Mouse (Mus musculus) embryonic facial prominence, embryonic 14.5 days (tissue): Measurements from ENCODE around the gene Reep3. TPM values are rescaled to one million over a fixed set of nuclear protein-coding genes. Genes with fewer than 3 reads are reported as not detected.
A peak's percentile ranks its signal among the peaks of the same experiment; 100 is the strongest.

Source experiments
- ATAC-seq: fragments of 200-750 bp; cut with Nextera tagmentation; 2 replicates; pipeline ENCODE4 v1.8.0; 2017; ENCODE audit warnings: low read depth, moderate number of reproducible peaks, moderate TSS enrichment
- DNase-seq: peaks from one replicate; pipeline ENCODE4 v3.0.0-alpha.2; 2015; ENCODE audit warnings: low spot score
- H3K27ac ChIP-seq: fragments of 300-500 bp; sonication (generic); replicated peaks from 2 replicates; pipeline ENCODE4 v1.5.1; 2014; ENCODE audit warnings: low read depth, mild to moderate bottlenecking, low read length, moderate library complexity
- H3K27me3 ChIP-seq: fragments of 300-500 bp; sonication (generic); replicated peaks from 2 replicates; pipeline ENCODE4 v1.6.1; 2014; ENCODE audit warnings: low read length; ENCODE audit not compliant: control insufficient read depth, insufficient read depth
- H3K36me3 ChIP-seq: fragments of 300-500 bp; sonication (generic); 2 replicates; pipeline ENCODE4 v1.6.1; 2014; ENCODE audit warnings: low read length, mixed read lengths; ENCODE audit not compliant: control insufficient read depth, insufficient read depth
- H3K4me1 ChIP-seq: fragments of 300-500 bp; sonication (generic); 2 replicates; pipeline ENCODE4 v1.6.1; 2014; ENCODE audit warnings: antibody characterized with exemption, low read length; ENCODE audit not compliant: control insufficient read depth, insufficient read depth
- H3K4me2 ChIP-seq: fragments of 300-500 bp; sonication (generic); 2 replicates; pipeline ENCODE4 v1.6.1; 2014; ENCODE audit warnings: low read depth, mild to moderate bottlenecking, low read length, moderate library complexity, mixed read lengths
- H3K4me3 ChIP-seq: fragments of 300-500 bp; sonication (generic); 2 replicates; pipeline ENCODE4 v1.5.1; 2014; ENCODE audit warnings: low read depth, mild to moderate bottlenecking, low read length
- H3K9ac ChIP-seq: fragments of 300-500 bp; sonication (generic); 2 replicates; pipeline ENCODE4 v1.6.1; 2014; ENCODE audit warnings: low read depth, mild to moderate bottlenecking, low read length, moderate library complexity, mixed read lengths
- H3K9me3 ChIP-seq: fragments of 300-500 bp; sonication (generic); 2 replicates; pipeline ENCODE4 v1.6.1; 2016; ENCODE audit warnings: low read length; ENCODE audit not compliant: control insufficient read depth
- WGBS: fragments of 180-500 bp; shearing (Covaris S2); extraction: QIAGEN DNeasy Blood & Tissue Kit; methylation state at CpG from one replicate; pipeline ENCODE4 v1.1.7; 2014; 5-methylcytosine and 5-hydroxymethylcytosine counted together
- polyA plus RNA-seq: library from polyadenylated mRNA; unstranded; fragments of >200 nt; fragmentation: Nextera tagmentation; extraction: Ambion mirVana; gene quantifications from 2 replicates; pipeline ENCODE4 v1.2.1, GENCODE M21; 2014

Reep3 gene
- polyA plus RNA-seq, 1 experiment from 2014 or later = 39.6 TPM

DNA sequence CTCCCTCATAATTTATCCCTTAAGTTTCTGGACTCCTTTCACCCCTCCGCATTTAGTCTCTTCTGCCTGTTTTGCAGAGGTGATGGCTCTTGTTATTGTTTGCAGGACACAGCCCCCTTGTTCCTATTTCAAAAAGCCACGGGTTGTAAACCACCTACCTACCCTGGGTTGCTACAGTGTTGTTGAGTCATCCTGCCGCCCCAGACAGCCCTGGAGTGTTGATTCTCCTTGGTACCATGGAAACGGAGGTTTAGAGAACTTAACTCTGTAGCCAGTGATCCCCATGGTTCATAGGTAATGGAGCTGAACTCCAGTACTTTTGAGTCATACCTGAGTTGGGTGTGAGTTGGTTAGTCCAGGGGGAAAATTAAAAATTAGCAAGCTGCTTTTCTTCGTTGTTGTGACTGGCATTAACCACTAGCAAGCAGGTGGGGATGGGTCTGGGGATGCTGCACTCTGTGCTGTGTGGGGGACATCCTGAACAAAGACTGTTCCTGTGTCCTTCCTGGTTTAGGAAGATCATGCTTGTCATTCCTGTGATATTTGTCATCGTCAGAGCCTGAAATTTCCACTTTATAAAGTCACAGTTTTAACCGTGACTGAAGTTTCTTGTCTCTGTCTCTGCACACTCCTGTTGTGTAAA, 1.8 kb upstream of the Reep3 start:
- DNase-seq (peak; percentile 49), ATAC-seq (no peak)
- 23% methylated on average over 7 of the region's 7 CpGs for WGBS
- H3K27me3 ChIP-seq = no peaks in the 10 kb centered on the region
- no peak overlapping the region for H3K27ac ChIP-seq
- H3K4me1 ChIP-seq = peaks cover 35% of the 10 kb centered on the region
- peak overlapping the region; percentile 72 for H3K4me2 ChIP-seq
- no peaks in the 10 kb centered on the region for H3K9me3 ChIP-seq
- no peaks in the 10 kb centered on the region; the same call in 1 of the 2 replicates for H3K36me3 ChIP-seq
- H3K9ac ChIP-seq = peak overlapping the region; percentile 100
- peak overlapping the region; percentile 92 for H3K4me3 ChIP-seq

DNA sequence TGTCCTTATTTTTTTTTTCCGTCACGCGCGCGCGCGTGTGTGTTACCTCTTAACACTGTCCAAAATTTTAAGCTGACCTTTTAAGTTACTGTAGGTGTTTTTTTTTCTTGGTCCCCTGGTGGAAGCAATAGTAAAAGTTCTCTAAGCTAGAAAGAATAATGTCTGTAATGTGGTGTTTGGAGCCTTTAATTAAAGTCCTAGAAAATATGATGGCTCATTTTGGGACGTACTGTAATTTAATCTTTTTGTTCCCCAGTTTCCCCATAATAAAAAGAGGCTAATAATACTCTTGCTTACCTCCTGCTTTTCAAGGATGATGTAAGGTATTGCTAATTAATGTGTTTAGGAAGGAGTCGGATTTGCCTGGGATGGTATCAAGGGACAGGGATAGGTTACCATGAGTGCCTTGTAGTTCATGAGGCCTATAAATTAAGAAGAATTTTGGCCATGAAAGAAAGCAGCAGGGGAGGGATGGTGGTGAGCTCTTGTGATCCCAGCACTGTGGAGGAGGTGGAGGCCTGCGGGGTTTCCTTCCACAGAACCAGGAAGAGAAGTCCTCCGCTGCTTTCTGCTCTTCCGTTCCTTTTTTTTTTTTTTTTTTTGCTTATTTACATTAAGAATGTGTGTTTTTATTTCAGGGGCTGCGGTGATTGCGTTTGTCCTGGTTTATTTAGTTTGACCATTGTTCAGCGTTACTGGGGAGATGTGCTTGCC, 849 bp upstream of the Reep3 start:
- Histone ChIP-seq H3K4me1 (peaks cover 31% of the 10 kb centered on the region), H3K36me3 (no peaks in the 10 kb centered on the region; the same call in 1 of the 2 replicates), H3K27me3 (no peaks in the 10 kb centered on the region), H3K27ac (peak overlapping the region; percentile 99), H3K4me2 (peak overlapping the region; percentile 72), H3K9ac (peak overlapping the region; percentile 100), H3K4me3 (peak overlapping the region; percentile 92), H3K9me3 (no peaks in the 10 kb centered on the region)
- peak; percentile 61 for DNase-seq
- 3% methylated on average over 15 of the region's 15 CpGs for WGBS
- no peak for ATAC-seq

DNA sequence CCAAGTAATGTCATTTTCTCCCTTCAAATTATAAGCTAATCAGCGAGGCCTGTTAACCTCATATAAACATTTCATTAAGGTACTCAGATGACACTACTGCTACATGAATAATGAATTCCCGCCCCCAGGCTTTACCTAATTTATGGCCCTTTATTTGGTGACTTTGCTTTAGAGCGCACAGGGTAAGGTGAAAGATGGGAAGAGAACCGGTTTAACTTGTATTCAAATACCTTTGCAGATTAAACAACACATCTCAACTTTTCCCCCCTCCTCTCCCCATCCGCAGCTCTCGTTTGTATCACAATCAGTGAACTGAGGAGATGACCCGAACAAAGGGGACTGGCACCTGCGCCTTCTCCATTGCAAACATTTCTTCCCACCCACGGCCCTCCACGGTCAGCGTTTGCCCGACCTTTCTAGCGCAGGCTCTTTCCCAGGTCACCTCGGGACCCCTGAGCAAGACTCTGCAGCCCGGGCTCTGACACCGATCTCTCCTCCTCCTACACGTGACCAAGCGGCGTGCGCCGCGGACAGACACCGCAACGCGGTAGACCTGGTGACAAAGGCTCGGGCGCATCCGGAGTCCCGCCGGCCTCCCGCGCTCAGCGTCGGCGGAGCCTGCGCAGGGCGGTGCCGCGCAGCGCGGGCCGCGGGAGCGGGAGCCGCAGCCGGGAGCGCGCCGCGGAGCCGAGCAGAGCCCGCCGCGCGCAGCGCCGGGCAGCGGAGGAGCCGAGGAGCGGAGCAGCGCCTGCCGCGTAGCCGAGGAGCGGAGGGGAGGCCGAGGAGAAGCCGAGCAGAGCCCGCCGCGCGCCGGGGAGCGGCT, 736 bp downstream of the Reep3 start, which contains the start of gene Jmjd1c:
Jmjd1c (plus strand) TSS at position 328 of the 823 bp plus-strand sequence.
- Histone ChIP-seq H3K27ac (peak within 1 kb of the TSS; percentile 99), H3K27me3 (no peaks in the 10 kb centered on the region), H3K9me3 (no peaks in the 10 kb centered on the region), H3K4me3 (peak within 1 kb of the TSS; percentile 92), H3K4me1 (peaks cover 26% of the 10 kb centered on the region), H3K36me3 (no peaks in the 10 kb centered on the region), H3K4me2 (peak within 1 kb of the TSS; percentile 72), H3K9ac (peak within 1 kb of the TSS; percentile 100)
- ATAC-seq (peak; percentile 89), DNase-seq (peak; percentile 90)
- 1% methylated on average over 32 of the region's 73 CpGs for WGBS

DNA sequence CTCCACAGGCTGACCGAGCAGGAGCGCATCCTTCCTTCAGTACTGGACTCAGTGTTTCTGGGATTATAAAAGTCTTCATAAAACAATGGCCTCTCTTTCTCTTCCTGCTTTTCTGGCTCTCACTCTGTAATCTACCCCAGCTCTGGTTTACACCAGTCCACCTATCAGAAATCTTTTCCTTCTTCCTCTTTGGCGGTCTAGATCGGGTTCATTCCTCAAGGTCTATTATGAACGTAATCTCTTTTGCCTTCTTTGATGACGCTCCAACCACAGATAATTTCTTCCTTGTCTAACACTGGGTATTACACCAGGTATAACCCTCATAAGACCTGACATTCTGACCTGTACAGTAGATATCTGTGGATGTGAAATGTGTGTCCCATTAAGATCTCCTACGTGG, 1.8 kb downstream of the Reep3 start:
- 79% methylated on average over 7 of the region's 7 CpGs for WGBS
- no peaks in the 10 kb centered on the region for H3K9me3 ChIP-seq
- no peaks in the 10 kb centered on the region for H3K36me3 ChIP-seq
- DNase-seq (no peak), ATAC-seq (no peak)
- no peak overlapping the region for H3K9ac ChIP-seq
- peaks cover 26% of the 10 kb centered on the region for H3K4me1 ChIP-seq
- no peaks in the 10 kb centered on the region for H3K27me3 ChIP-seq
- H3K27ac ChIP-seq = no peak overlapping the region
- H3K4me2 ChIP-seq = no peak overlapping the region
- H3K4me3 ChIP-seq = no peak overlapping the region

DNA sequence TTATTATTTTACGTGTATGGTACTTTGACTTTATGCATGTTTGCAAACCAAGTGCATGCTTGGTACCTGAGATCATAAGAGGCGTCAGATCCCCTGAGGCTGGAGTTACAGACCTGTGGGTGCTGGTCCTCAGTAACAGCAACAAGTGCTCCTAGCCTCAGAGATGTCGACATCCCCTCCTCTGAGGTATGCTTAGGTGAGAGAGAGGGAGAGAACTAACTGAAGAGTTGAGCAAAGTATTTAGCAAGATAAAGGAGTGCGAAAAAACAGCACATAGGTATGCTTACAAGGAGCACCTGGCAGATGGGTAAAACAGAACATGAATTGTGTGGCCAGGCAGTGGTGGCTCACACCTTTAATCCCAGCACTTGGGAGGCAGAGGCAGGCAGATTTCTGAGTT, 6.1 kb downstream of the Reep3 start:
- DNase-seq (no peak), ATAC-seq (no peak)
- H3K9ac ChIP-seq = no peak overlapping the region
- H3K4me3 ChIP-seq = no peak overlapping the region
- H3K4me2 ChIP-seq = no peak overlapping the region
- H3K27ac ChIP-seq = no peak overlapping the region
- H3K9me3 ChIP-seq = no peaks in the 10 kb centered on the region
- peaks cover 4% of the 10 kb centered on the region for H3K4me1 ChIP-seq
- no peaks in the 10 kb centered on the region for H3K36me3 ChIP-seq
- H3K27me3 ChIP-seq = no peaks in the 10 kb centered on the region
- WGBS = 90% methylated on average over 4 of the region's 4 CpGs

DNA sequence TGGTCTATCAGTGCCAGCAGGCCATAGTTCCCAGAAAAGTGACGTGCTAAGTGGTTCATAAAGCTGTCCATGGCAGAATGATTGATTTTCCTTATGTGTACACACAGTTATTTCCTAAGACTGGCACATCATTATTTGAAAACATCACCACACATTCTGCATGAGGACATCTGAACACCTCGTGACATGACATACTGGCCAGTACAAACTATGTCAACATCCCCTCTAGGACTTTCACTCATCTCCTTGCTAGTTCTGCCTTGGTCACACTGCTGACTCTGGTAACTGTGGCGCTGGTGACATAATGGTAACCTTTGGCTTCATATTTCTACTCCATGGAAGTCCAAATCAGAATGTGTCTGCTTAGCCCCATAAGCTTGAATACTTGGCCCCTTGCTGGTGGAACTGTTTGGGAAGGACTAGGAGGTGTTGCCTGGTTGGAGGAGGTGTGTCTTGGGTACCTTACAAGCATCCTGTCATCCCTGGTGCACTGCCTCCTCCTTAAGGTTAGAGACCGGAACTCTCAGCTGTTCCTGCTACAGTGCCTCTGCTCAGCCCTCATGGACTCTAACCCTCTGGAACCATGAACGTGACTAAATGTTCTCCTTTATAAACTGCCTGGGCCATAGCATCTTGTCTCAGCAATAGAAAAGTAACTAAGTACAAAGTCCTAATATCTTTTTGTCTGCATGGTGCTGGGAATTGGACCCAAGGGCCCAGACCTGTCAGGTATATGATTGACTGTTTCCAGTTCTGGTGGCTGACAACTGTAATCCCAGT, 9.1 kb downstream of the Reep3 start:
- Histone ChIP-seq H3K9me3 (no peaks in the 10 kb centered on the region), H3K4me1 (peaks cover 11% of the 10 kb centered on the region; the same call in 1 of the 2 replicates), H3K4me3 (no peak overlapping the region), H3K9ac (no peak overlapping the region), H3K36me3 (no peaks in the 10 kb centered on the region), H3K27ac (no peak overlapping the region), H3K4me2 (no peak overlapping the region), H3K27me3 (no peaks in the 10 kb centered on the region)
- no peak for ATAC-seq
- no peak for DNase-seq
- WGBS = 93% methylated on average over 5 of the region's 5 CpGs

DNA sequence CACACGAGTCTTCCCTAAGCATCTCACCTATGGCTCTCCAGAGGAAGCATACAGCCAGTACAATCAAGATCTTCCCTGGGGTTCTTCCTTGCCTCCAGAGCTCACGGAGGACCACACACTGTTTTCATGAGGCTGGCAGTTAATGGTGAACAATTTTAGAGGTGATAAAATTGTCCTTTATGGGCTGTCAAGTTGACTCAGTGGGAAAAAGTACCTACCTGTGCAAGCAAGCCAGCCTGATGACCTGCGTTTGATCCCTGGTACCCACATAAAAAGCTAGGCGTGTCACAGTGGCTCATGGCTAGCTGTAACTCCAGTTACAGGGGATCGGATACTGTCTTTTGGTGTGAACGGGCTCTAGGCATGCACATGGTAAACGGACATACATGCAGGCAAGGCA, 10.8 kb downstream of the Reep3 start:
- WGBS = 87% methylated on average over 7 of the region's 7 CpGs
- H3K9ac ChIP-seq = no peak overlapping the region
- ATAC-seq (no peak), DNase-seq (no peak)
- no peaks in the 10 kb centered on the region for H3K27me3 ChIP-seq
- H3K4me1 ChIP-seq = peaks cover 26% of the 10 kb centered on the region
- H3K4me2 ChIP-seq = no peak overlapping the region
- H3K9me3 ChIP-seq = no peaks in the 10 kb centered on the region
- H3K4me3 ChIP-seq = no peak overlapping the region
- no peak overlapping the region for H3K27ac ChIP-seq
- H3K36me3 ChIP-seq = no peaks in the 10 kb centered on the region

DNA sequence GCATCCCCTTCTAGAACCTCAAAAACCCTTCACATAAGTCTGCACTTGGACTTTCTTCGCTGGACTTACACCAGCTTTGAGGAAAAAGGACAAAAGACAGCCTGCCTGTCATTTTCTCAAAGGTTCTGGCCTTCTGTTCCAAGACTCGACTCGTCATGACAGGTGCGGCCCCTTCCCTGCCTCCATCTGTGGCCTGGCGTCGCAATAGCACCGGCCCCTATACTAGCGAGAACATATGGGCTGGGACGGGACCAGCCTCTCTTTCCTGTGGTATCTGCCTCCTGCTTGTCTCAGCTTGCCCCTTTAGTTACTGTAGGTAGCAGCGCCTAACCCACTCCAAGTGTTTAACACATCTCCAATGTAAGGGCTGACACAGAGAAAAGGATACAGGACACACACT, 11.6 kb downstream of the Reep3 start:
- ATAC-seq (no peak), DNase-seq (no peak)
- Histone ChIP-seq H3K27me3 (no peaks in the 10 kb centered on the region), H3K9ac (no peak overlapping the region), H3K4me3 (no peak overlapping the region), H3K4me1 (peaks cover 26% of the 10 kb centered on the region), H3K27ac (no peak overlapping the region), H3K36me3 (no peaks in the 10 kb centered on the region), H3K4me2 (no peak overlapping the region), H3K9me3 (no peaks in the 10 kb centered on the region)
- WGBS = 84% methylated on average over 10 of the region's 10 CpGs
